Mouse (Mus musculus) testis, adult 2 months (tissue): ENCODE measurements around the gene Ranbp10.

Experiments
- CTCF ChIP-seq: fragments of 200-500 bp; IDR thresholded peaks from 2 replicates; pipeline ENCODE4 v1.5.1; 2012; ENCODE audit warnings: low read depth, mild to moderate bottlenecking, inconsistent platforms, low read length, moderate library complexity; ENCODE audit not compliant: control insufficient read depth, insufficient read depth, insufficient replicate concordance
- POLR2A ChIP-seq: fragments of 200-500 bp; IDR thresholded peaks from 2 replicates; pipeline ENCODE4 v1.6.1; 2012; ENCODE audit warnings: low read depth, mild to moderate bottlenecking, inconsistent platforms, low read length, moderate library complexity; ENCODE audit not compliant: control insufficient read depth

GRCm38 (mm10) chr8:105757796-105758276, 69.3 kb downstream of the Ranbp10 start:
- no peak for TF ChIP-seq CTCF
- no peak for TF ChIP-seq POLR2A
